Mouse (Mus musculus): Measurements from ENCODE around the gene Tbx6. TPM values are rescaled to one million over a fixed set of nuclear protein-coding genes. Genes with fewer than 3 reads are reported as not detected.
"Not testable (repeated sequence)": the region's sequence is repeated elsewhere in the genome, so short reads cannot be mapped to it uniquely, and the experiment has no call there.

Gene Tbx6
- polyA plus RNA-seq, 1 experiment from 2014 or later: 0.60 TPM

GRCm38 (mm10) chr7:126774463-126774862 is 6.8 kb upstream of the Tbx6 start:
- no peaks in the 10 kb centered on the region for H3K27me3 ChIP-seq (replicated peaks; ENCODE audit: low read depth, poor library complexity, severe bottlenecking)
- H3K4me3 ChIP-seq: no peak overlapping the region
- WGBS: 85% methylated on average over 2 of the region's 2 CpGs
- H3K36me3 ChIP-seq (replicated peaks): peaks cover 39% of the 10 kb centered on the region
- no peak overlapping the region for H3K27ac ChIP-seq (replicated peaks)
- no peaks in the 10 kb centered on the region for H3K9me3 ChIP-seq
- no peak for DNase-seq (ENCODE audit: low spot score)
- H3K4me1 ChIP-seq: peaks cover 44% of the 10 kb centered on the region

- Histone ChIP-seq H3K4me3 (peak overlapping the region; percentile 85; the same call in 1 of the 2 replicates), H3K4me1 (peaks cover 53% of the 10 kb centered on the region), H3K27ac (replicated peaks) (peak overlapping the region; percentile 95), H3K36me3 (replicated peaks) (peaks cover 30% of the 10 kb centered on the region), H3K27me3 (replicated peaks; ENCODE audit: low read depth, poor library complexity, severe bottlenecking) (no peaks in the 10 kb centered on the region), H3K9me3 (no peaks in the 10 kb centered on the region)
- no peak for DNase-seq (ENCODE audit: low spot score)
- WGBS: 82% methylated on average over 10 of the region's 10 CpGs
These were observed 5.9 kb upstream of the Tbx6 start for GRCm38 (mm10) chr7:126775185-126775977.

DNA sequence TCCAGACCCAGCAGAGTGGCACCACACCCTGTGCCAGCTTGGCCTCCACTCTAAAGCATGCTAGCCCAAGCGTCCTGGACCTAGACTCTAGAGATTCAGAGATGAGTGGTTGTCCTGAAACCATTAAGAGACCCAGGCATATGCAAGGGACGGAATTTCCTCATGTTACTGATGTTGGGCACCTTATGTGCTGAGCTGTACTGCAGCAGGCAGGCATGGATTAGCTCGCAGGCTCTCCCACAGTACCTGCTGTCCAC is 5.4 kb upstream of the Tbx6 start:
- no peak for DNase-seq (ENCODE audit: low spot score)
- H3K27ac ChIP-seq (replicated peaks): peak overlapping the region; percentile 95
- peaks cover 25% of the 10 kb centered on the region for H3K36me3 ChIP-seq (replicated peaks)
- peak overlapping the region; percentile 85 for H3K4me3 ChIP-seq
- H3K27me3 ChIP-seq (replicated peaks; ENCODE audit: low read depth, poor library complexity, severe bottlenecking): no peaks in the 10 kb centered on the region
- 64% methylated on average over 3 of the region's 3 CpGs for WGBS
- no peaks in the 10 kb centered on the region for H3K9me3 ChIP-seq
- peaks cover 59% of the 10 kb centered on the region for H3K4me1 ChIP-seq

DNA sequence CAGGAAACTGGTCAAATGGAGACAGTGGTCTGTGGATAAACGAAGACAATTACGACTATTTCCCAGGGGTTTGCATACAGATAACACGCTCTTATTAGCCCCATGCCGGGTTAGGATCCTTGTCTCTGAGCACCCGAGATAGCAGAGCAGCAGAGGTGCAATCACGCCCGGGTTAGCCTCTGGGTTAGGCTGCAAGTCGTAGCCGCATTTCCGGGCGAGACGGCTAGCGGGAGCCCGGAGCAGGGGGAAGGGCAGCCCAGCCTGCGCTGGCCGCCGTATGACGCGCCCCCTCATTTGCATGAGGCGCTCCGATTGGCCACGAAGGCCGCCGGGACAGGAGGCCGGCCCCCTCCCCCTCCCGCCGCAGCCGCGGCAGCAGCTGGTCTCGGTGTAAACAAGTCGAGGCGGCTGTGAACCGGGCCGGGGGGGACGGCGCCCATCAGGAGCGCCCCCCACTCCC is 4.7 kb upstream of the Tbx6 start, which contains the start of gene Ypel3:
Gene Ypel3 (plus strand): TSS at position 358 of the 460 bp plus-strand sequence.
- H3K9me3 ChIP-seq: no peaks in the 10 kb centered on the region
- H3K36me3 ChIP-seq (replicated peaks): peaks cover 21% of the 10 kb centered on the region
- H3K4me3 ChIP-seq: peak within 1 kb of the TSS; percentile 85
- H3K27me3 ChIP-seq (replicated peaks; ENCODE audit: low read depth, poor library complexity, severe bottlenecking): no peaks in the 10 kb centered on the region
- peak within 1 kb of the TSS; percentile 95 for H3K27ac ChIP-seq (replicated peaks)
- H3K4me1 ChIP-seq: peaks cover 66% of the 10 kb centered on the region
- peak; percentile 96 for DNase-seq (ENCODE audit: low spot score)
- under 1% methylated on average over 37 of the region's 37 CpGs for WGBS

GRCm38 (mm10) chr7:126777476-126777875 is 3.8 kb upstream of the Tbx6 start:
- DNase-seq (ENCODE audit: low spot score): no peak
- 39% methylated on average over 10 of the region's 10 CpGs for WGBS
- no peaks in the 10 kb centered on the region for H3K27me3 ChIP-seq (replicated peaks; ENCODE audit: low read depth, poor library complexity, severe bottlenecking)
- H3K36me3 ChIP-seq (replicated peaks): peaks cover 22% of the 10 kb centered on the region
- no peaks in the 10 kb centered on the region for H3K9me3 ChIP-seq
- peak overlapping the region; percentile 95 for H3K27ac ChIP-seq (replicated peaks)
- H3K4me1 ChIP-seq: peaks cover 74% of the 10 kb centered on the region
- H3K4me3 ChIP-seq: peak overlapping the region; percentile 85

GRCm38 (mm10) chr7:126778147-126778546 is 3.1 kb upstream of the Tbx6 start:
- Histone ChIP-seq H3K27me3 (replicated peaks; ENCODE audit: low read depth, poor library complexity, severe bottlenecking) (no peaks in the 10 kb centered on the region), H3K36me3 (replicated peaks) (peaks cover 22% of the 10 kb centered on the region), H3K9me3 (no peaks in the 10 kb centered on the region), H3K4me3 (peak overlapping the region; percentile 85), H3K27ac (replicated peaks) (peak overlapping the region; percentile 95; the same call in 1 of the 2 replicates), H3K4me1 (peaks cover 81% of the 10 kb centered on the region)
- DNase-seq (ENCODE audit: low spot score): no peak
- WGBS: 84% methylated on average over 3 of the region's 3 CpGs

GRCm38 (mm10) chr7:126779101-126779500 is 2.2 kb upstream of the Tbx6 start:
- 87% methylated on average over 7 of the region's 7 CpGs for WGBS
- not testable (repeated sequence) for DNase-seq (ENCODE audit: low spot score)

GRCm38 (mm10) chr7:126779983-126780970 is 1.0 kb upstream of the Tbx6 start:
- no peaks in the 10 kb centered on the region for H3K9me3 ChIP-seq

More at GRCm38 (mm10) chr7:126779101-126779500, 2.2 kb upstream of the Tbx6 start:
- H3K9me3 ChIP-seq; H3K4me3 ChIP-seq; H3K27me3 ChIP-seq (replicated peaks; ENCODE audit: low read depth, poor library complexity, severe bottlenecking): not testable (repeated sequence)
- Histone ChIP-seq H3K4me1 (peaks cover 82% of the 10 kb centered on the region), H3K36me3 (replicated peaks) (peaks cover 25% of the 10 kb centered on the region), H3K27ac (replicated peaks) (peak overlapping the region; percentile 84; the same call in 1 of the 2 replicates)

GRCm38 (mm10) chr7:126781661-126782370 is 533 bp downstream of the Tbx6 start:
- DNase-seq (ENCODE audit: low spot score): no peak
- H3K4me3 ChIP-seq: peak overlapping the region; percentile 62
- H3K36me3 ChIP-seq (replicated peaks): peaks cover 48% of the 10 kb centered on the region
- H3K27me3 ChIP-seq (replicated peaks; ENCODE audit: low read depth, poor library complexity, severe bottlenecking): no peaks in the 10 kb centered on the region
- WGBS: 34% methylated on average over 11 of the region's 11 CpGs
- H3K27ac ChIP-seq (replicated peaks): peak overlapping the region; percentile 84
- no peaks in the 10 kb centered on the region for H3K9me3 ChIP-seq
- H3K4me1 ChIP-seq: peaks cover 59% of the 10 kb centered on the region

More at GRCm38 (mm10) chr7:126779983-126780970, 1.0 kb upstream of the Tbx6 start:
- DNase-seq (ENCODE audit: low spot score): peak; percentile 94
- Histone ChIP-seq H3K27ac (replicated peaks) (peak overlapping the region; percentile 84), H3K4me1 (peaks cover 73% of the 10 kb centered on the region), H3K4me3 (peak overlapping the region; percentile 62), H3K36me3 (replicated peaks) (peaks cover 37% of the 10 kb centered on the region), H3K27me3 (replicated peaks; ENCODE audit: low read depth, poor library complexity, severe bottlenecking) (no peaks in the 10 kb centered on the region)
- WGBS: 2% methylated on average over 21 of the region's 21 CpGs

DNA sequence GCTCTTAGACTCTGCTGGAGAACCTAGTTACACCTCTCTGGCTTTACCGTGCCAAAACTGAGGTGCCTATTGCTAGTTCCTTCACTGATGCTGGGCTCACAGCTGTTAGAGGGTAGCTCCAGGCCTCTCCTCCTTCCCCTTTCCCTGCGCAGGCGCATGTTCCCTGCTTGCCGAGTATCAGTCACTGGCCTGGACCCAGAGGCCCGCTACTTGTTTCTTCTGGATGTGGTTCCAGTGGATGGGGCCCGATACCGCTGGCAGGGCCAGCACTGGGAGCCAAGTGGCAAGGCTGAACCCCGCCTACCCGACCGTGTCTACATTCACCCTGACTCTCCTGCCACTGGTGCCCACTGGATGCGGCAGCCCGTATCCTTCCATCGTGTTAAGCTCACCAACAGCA is 1.4 kb downstream of the Tbx6 start:
- no peaks in the 10 kb centered on the region for H3K9me3 ChIP-seq
- no peak overlapping the region; the same call in 1 of the 2 replicates for H3K27ac ChIP-seq (replicated peaks)
- peaks cover 57% of the 10 kb centered on the region for H3K36me3 ChIP-seq (replicated peaks)
- no peak for DNase-seq (ENCODE audit: low spot score)
- WGBS: 91% methylated on average over 13 of the region's 13 CpGs
- peaks cover 50% of the 10 kb centered on the region for H3K4me1 ChIP-seq
- H3K4me3 ChIP-seq: no peak overlapping the region; the same call in 1 of the 2 replicates
- H3K27me3 ChIP-seq (replicated peaks; ENCODE audit: low read depth, poor library complexity, severe bottlenecking): no peaks in the 10 kb centered on the region

GRCm38 (mm10) chr7:126784469-126784868 is 3.2 kb downstream of the Tbx6 start:
- peaks cover 71% of the 10 kb centered on the region for H3K36me3 ChIP-seq (replicated peaks)
- WGBS: 91% methylated on average over 7 of the region's 7 CpGs
- no peak for DNase-seq (ENCODE audit: low spot score)

DNA sequence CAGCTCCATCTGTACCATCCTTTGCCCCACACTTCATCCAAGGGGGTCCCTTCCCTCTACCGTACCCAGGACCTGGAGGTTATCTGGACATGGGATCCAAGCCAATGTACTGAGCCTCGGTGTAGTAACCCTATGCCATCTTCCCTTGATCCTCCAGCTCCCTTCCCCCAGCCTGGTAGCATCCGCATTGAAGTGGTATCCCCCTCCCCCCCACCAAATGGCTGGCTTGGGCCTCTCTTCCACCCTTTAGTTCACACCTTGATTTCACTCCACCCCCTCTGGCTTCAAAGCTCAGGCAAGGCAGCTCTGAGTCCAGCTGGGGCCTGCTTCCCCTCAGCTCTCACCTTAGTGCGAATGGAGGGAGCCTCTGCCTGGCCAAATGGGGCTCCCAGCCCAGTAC is 3.8 kb downstream of the Tbx6 start:
- no peak overlapping the region for H3K4me3 ChIP-seq
- DNase-seq (ENCODE audit: low spot score): no peak
- H3K36me3 ChIP-seq (replicated peaks): peaks cover 77% of the 10 kb centered on the region
- WGBS: 85% methylated on average over 4 of the region's 4 CpGs
- no peaks in the 10 kb centered on the region for H3K27me3 ChIP-seq (replicated peaks; ENCODE audit: low read depth, poor library complexity, severe bottlenecking)
- peaks cover 32% of the 10 kb centered on the region for H3K4me1 ChIP-seq
- H3K9me3 ChIP-seq: no peaks in the 10 kb centered on the region
- H3K27ac ChIP-seq (replicated peaks): no peak overlapping the region

More at GRCm38 (mm10) chr7:126784469-126784868, 3.2 kb downstream of the Tbx6 start:
- no peak overlapping the region for H3K27ac ChIP-seq (replicated peaks)
- no peak overlapping the region; the same call in 1 of the 2 replicates for H3K4me3 ChIP-seq
- no peaks in the 10 kb centered on the region for H3K27me3 ChIP-seq (replicated peaks; ENCODE audit: low read depth, poor library complexity, severe bottlenecking)
- no peaks in the 10 kb centered on the region for H3K9me3 ChIP-seq
- peaks cover 38% of the 10 kb centered on the region for H3K4me1 ChIP-seq
